Mouse (Mus musculus) gastrocnemius, postnatal 36 days (tissue): ENCODE measurements around the gene Mgll. TPM values are rescaled to one million over a fixed set of nuclear protein-coding genes. Genes with fewer than 3 reads are reported as not detected.

Experiments used
- DNase-seq, 2 experiments: peaks; one replicate each; pipeline ENCODE4 v3.0.0; 2022
- intact Hi-C: fragments of 180-260 bp; cut with DNase I; formaldehyde crosslinking; loops from one replicate; pipeline ENCODE4 v1.15.1; 2025
- total RNA-seq, 2 experiments: library from RNA; stranded (reverse); gene quantifications; 2 replicates each; pipeline ENCODE4 v1.2.3; 2021

The Mgll gene
- total RNA-seq, 2 experiments from 2014 or later, result 36.6 to 37.6 TPM

DNA sequence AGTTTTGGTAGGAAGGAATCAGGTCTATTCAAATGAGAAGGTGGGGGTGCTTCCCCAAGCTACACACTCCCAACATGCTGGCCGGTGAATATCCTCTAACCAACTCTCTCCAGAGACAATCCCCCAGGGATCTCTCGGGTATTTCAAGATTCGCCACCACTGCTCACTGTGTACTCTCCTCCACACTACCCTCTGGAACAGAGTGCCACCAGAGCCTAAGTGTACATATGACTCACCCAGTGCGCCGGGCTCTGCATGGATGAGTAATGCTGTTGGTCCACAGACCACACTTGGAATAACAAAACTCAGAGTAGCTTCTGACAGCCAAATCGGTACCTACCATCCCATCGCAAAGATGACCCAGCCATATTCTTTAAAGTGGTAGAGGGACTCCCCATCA, 145.2 kb downstream of the Mgll start:
- intact Hi-C loops, result no loop called here
- no peak for DNase-seq

DNA sequence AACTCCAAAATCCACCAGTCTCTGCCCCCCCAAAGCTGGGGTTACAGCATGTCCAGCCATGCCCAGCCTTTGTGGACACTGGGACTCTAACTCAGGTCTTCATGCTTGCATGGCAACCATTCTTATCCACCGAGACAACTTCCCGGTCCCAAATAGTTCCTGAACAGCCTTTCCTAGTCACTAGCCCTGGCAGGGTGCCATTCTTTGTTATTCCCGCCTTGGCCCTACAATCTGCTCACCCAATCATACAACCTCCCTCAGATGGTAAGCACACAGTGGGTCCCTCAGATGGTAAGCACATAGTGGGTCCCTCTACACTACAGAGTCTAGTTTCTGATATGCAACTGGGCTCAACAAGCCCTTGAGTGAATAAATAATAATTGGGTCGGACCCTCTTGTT, 146.4 kb downstream of the Mgll start:
- intact Hi-C loops, result no loop called here
- DNase-seq, result no peak

DNA sequence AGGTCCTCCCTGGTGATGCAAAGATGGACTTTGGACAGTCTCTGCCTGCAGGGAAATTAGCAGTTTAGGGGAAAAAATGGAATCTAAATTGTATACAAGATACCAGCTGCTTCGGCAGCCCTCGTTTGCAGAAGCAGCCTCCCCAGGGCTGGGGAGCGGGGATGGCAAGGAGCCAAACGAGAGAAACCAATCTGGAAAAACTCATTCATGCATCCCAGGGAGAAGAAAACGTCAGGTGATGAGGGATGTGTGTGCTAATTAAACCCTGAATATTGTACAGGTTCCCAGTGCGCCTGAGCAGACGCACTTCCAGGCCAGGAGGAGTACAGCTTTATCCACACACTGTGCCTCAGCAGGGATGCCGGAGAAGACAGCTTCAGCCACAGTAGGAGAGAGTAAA, 147.3 kb downstream of the Mgll start:
- intact Hi-C loops, result no loop called here
- DNase-seq, result no peak

DNA sequence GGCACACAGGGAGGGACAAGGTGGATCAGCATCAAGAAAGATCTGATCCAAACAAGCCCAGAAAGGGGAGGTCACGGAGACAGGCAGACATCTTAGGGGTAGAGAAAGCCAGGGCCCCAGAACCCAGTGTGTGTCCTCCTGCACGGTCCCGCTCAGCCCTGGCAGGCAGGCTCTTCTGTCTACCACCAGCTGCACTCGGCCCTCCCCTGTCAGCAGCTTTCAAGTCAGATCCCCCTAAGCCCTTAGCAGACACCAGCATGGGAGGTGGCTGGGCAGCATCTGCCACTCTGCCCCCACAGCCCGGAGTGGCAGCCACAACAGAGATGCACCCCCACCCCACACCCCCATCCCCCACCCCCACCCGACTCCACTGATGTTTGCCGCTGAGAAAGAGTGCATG, 148.6 kb downstream of the Mgll start:
- intact Hi-C loops, result no loop called here
- no peak for DNase-seq

- intact Hi-C loops, result no loop called here
- no peak for DNase-seq
These were observed 150.0 kb downstream of the Mgll start for GRCm38 (mm10) chr6:88873965-88874867.

- DNase-seq, result peak; percentile 64 to 70
- intact Hi-C loops, result no loop called here
These were observed 150.8 kb downstream of the Mgll start, which contains the start of gene Podxl2 for GRCm38 (mm10) chr6:88874868-88875508. TSS of gene Podxl2 (minus strand) at chr6:88875044.

Other genes with a start within 250 kb of the Mgll start
- 10 to 100 TPM; 18.5 to 20.2 TPM for gene Sec61a1, start 205.5 kb upstream of the Mgll start, total RNA-seq
- 10 to 100 TPM; 72.8 to 73.4 TPM for gene Kbtbd12, start 86.5 kb upstream of the Mgll start, total RNA-seq
- 10 to 100 TPM; 19.2 to 21.0 TPM for gene Abtb1, start 117.6 kb downstream of the Mgll start, total RNA-seq
- 10 to 100 TPM; 45.1 to 50.5 TPM for gene Podxl2, start 150.6 kb downstream of the Mgll start, total RNA-seq
- 1 to 10 TPM; 4.2 to 5.6 TPM for gene Mcm2, start 174.4 kb downstream of the Mgll start, total RNA-seq
- 10 to 100 TPM; 24.4 to 27.4 TPM for gene Tpra1, start 177.8 kb downstream of the Mgll start, total RNA-seq